Mouse (Mus musculus) small intestine, adult 2 months (tissue): ENCODE data around the gene Psmc1.

ENCODE experiments used
- CTCF ChIP-seq: fragments of 200-500 bp; IDR thresholded peaks from 2 replicates; pipeline ENCODE4 v1.5.1; 2012; ENCODE audit warnings: low read depth, mild to moderate bottlenecking, control low read depth, inconsistent platforms, low read length, moderate library complexity, mixed read lengths; ENCODE audit not compliant: insufficient replicate concordance, insufficient read length; ENCODE audit errors: extremely low read depth
- POLR2A ChIP-seq: fragments of 200-500 bp; IDR thresholded peaks from 2 replicates; pipeline ENCODE4 v1.6.1; 2012; ENCODE audit warnings: low read depth, mild to moderate bottlenecking, control low read depth, inconsistent platforms, low read length, moderate library complexity

- TF ChIP-seq CTCF, result no peak
- TF ChIP-seq POLR2A, result no peak
Observed at GRCm38 (mm10) chr12:100089265-100089664, 20.7 kb upstream of the Psmc1 start.
